Mouse (Mus musculus) bone marrow, adult 2 months (tissue): Measurements from ENCODE around the gene Slc36a4.

Experiments
- CTCF ChIP-seq: fragments of 200-500 bp; IDR thresholded peaks from 2 replicates; pipeline ENCODE4 v1.5.1; 2011; ENCODE audit warnings: low read length, control low read depth; ENCODE audit not compliant: control insufficient read depth, insufficient read depth
- POLR2A ChIP-seq: fragments of 200-500 bp; IDR thresholded peaks from 2 replicates; pipeline ENCODE4 v1.6.1; 2011; ENCODE audit warnings: low read depth, mild to moderate bottlenecking, control low read depth, low read length, borderline replicate concordance; ENCODE audit not compliant: control insufficient read depth

DNA sequence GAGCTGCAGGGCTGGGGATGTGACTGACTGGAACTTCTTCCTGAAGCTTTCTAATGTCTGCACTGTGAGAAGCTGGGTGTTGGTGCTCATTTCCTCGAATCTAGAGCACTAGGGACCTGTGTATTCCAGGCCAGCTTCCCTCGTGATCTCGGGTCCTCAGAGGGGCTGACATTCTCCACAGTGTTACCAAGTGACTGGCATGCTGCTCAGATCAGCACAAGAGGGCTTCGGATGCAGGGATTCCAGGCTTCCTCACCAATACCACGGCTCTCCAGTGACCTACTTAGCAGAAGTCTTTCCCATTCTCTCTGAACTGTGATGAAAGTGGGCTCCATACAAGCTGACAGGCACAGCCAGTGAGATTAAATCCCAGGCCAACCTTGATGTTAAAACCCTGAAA, 14.5 kb upstream of the Slc36a4 start:
- TF ChIP-seq CTCF (no peak), POLR2A (no peak)
